Mouse (Mus musculus) B cell, adult 62 days (primary cell): Measurements from ENCODE around the gene Atp8a2. TPM values are rescaled to one million over a fixed set of nuclear protein-coding genes. Genes with fewer than 3 reads are reported as not detected.

ENCODE experiments used
- total RNA-seq: library from RNA; stranded (reverse); gene quantifications from 4 replicates; pipeline ENCODE4 v1.2.4, GENCODE M21; 2023

Atp8a2 gene
- total RNA-seq = 0.06 to 0.63 TPM (median 0.26 TPM) in 3 of 4 replicates, not detected in the other

GRCm38 (mm10) chr14:60196884-60197283 lies at the start of gene Atp8a2:
Atp8a2 (minus strand) TSS chr14:60197179.

GRCm38 (mm10) chr14:59625158-59625805 lies 571.7 kb downstream of the Atp8a2 start, which contains the start of gene Shisa2:
Shisa2 (plus strand) TSS chr14:59625308.

GRCm38 (mm10) chr14:59597398-59598259 lies 599.4 kb downstream of the Atp8a2 start, which contains the start of gene Cdadc1:
Cdadc1 (minus strand) TSS chr14:59597959.

Other genes starting within 250 kb of the Atp8a2 start
- gene Nupl1, start 54.3 kb upstream of the Atp8a2 start, total RNA-seq = not detected in 4 replicates
- 51.4 to 61.9 TPM (median 56.0 TPM) in 4 replicates for gene Gm49336, start 54.3 kb upstream of the Atp8a2 start, total RNA-seq
- gene Mtmr6, start 68.0 kb upstream of the Atp8a2 start, total RNA-seq = 32.5 to 42.5 TPM (median 36.8 TPM) in 4 replicates
- gene Amer2, start 176.1 kb upstream of the Atp8a2 start, total RNA-seq = 0.06 to 0.14 TPM (median 0.09 TPM) in 3 of 4 replicates, not detected in the other